Mouse (Mus musculus) MEL (cell line): ENCODE data around the gene Cmss1. TPM values are rescaled to one million over a fixed set of nuclear protein-coding genes. Genes with fewer than 3 reads are reported as not detected.

ENCODE experiments used
- DNase-seq: peaks from one replicate; pipeline ENCODE4 v3.0.0; 2011; ENCODE audit warnings: low read depth, low spot score
- H3K27ac ChIP-seq: 2 replicates; pipeline ENCODE4 v1.5.1; 2012; ENCODE audit warnings: low read depth, mild to moderate bottlenecking, control low read depth, low read length, moderate library complexity; ENCODE audit not compliant: control insufficient read depth
- H3K27me3 ChIP-seq, 2 experiments: fragments of 150-350 bp in 1 of 2; sonication (generic) in 1 of 2; 2 replicates each; pipeline ENCODE4 v1.6.1; 2012; ENCODE audit warnings: low read length in 2 of 2, mild to moderate bottlenecking in 2 of 2, improper control_type of control experiment in 1 of 2, moderate library complexity in 1 of 2; ENCODE audit not compliant: insufficient read depth in 2 of 2, control insufficient read depth in 1 of 2
- H3K36me3 ChIP-seq, 2 experiments: 2 replicates each; pipeline ENCODE4 v1.6.1; 2012 to 2014; ENCODE audit warnings: low read length in 2 of 2, improper control_type of control experiment in 1 of 2, inconsistent platforms in 1 of 2, mild to moderate bottlenecking in 1 of 2; ENCODE audit not compliant: insufficient read depth in 2 of 2, control insufficient read depth in 1 of 2
- H3K4me1 ChIP-seq, 2 experiments: fragments of 150-350 bp in 1 of 2; sonication (generic) in 1 of 2; 2 replicates each; pipeline ENCODE4 v1.6.1; 2012; ENCODE audit warnings: low read length in 2 of 2, improper control_type of control experiment in 1 of 2, mild to moderate bottlenecking in 1 of 2; ENCODE audit not compliant: insufficient read depth in 2 of 2, control insufficient read depth in 1 of 2
- H3K4me3 ChIP-seq, 2 experiments: fragments of 150-350 bp in 1 of 2; sonication (generic) in 1 of 2; 2 replicates each; pipeline ENCODE4 v1.5.1; 2012; ENCODE audit warnings: low read depth in 2 of 2, low read length in 2 of 2, mild to moderate bottlenecking in 2 of 2, moderate library complexity in 2 of 2, control low read depth in 1 of 2, improper control_type of control experiment in 1 of 2; ENCODE audit not compliant: control insufficient read depth in 1 of 2, insufficient read depth in 1 of 2
- H3K79me2 ChIP-seq: 2 replicates; pipeline ENCODE4 v1.6.1; 2012; ENCODE audit warnings: mild to moderate bottlenecking, low read length, moderate library complexity; ENCODE audit not compliant: control insufficient read depth, poor library complexity, insufficient read depth
- H3K9ac ChIP-seq: 2 replicates; pipeline ENCODE4 v1.6.1; 2012; ENCODE audit warnings: low read depth, mild to moderate bottlenecking, control low read depth, low read length, moderate library complexity; ENCODE audit not compliant: control insufficient read depth, poor library complexity, severe bottlenecking
- H3K9me3 ChIP-seq: fragments of 150-350 bp; sonication (generic); replicated peaks from 2 replicates; pipeline ENCODE4 v1.6.1; 2012; ENCODE audit warnings: mild to moderate bottlenecking, low read length, improper control_type of control experiment, moderate library complexity; ENCODE audit not compliant: insufficient read depth
- CHD1 ChIP-seq: IDR thresholded peaks from 2 replicates; pipeline ENCODE4 v1.6.1; 2012; ENCODE audit warnings: low read depth, mild to moderate bottlenecking, inconsistent platforms, low read length, improper control_type of control experiment
- CTCF ChIP-seq, 3 experiments: IDR thresholded peaks in 2 of 3; conservative IDR thresholded peaks in 1 of 3; 2 replicates each; pipeline ENCODE4 v1.5.1; 2011 to 2012; ENCODE audit warnings: low read length in 3 of 3, low read depth in 2 of 3, mild to moderate bottlenecking in 2 of 3, improper control_type of control experiment in 1 of 3, inconsistent platforms in 1 of 3, mixed read lengths in 1 of 3, moderate library complexity in 1 of 3; ENCODE audit not compliant: control insufficient read depth in 1 of 3, insufficient read depth in 1 of 3, poor library complexity in 1 of 3, severe bottlenecking in 1 of 3
- ELF1 ChIP-seq: IDR thresholded peaks from 2 replicates; pipeline ENCODE4 v1.6.1; 2014; ENCODE audit warnings: low read depth, mild to moderate bottlenecking, inconsistent platforms, low read length, improper control_type of control experiment, moderate library complexity
- HCFC1 ChIP-seq: IDR thresholded peaks from 2 replicates; pipeline ENCODE4 v1.6.1; 2012; ENCODE audit warnings: low read depth, mild to moderate bottlenecking, inconsistent platforms, low read length, improper control_type of control experiment, moderate library complexity
- MAFK ChIP-seq: IDR thresholded peaks from 2 replicates; pipeline ENCODE4 v1.6.1; 2011; ENCODE audit warnings: low read depth, mild to moderate bottlenecking, low read length, improper control_type of control experiment, borderline replicate concordance
- MXI1 ChIP-seq: IDR thresholded peaks from 2 replicates; pipeline ENCODE4 v1.6.1; 2011; ENCODE audit warnings: mild to moderate bottlenecking, low read depth, low read length, improper control_type of control experiment
- MYB ChIP-seq: IDR thresholded peaks from 2 replicates; pipeline ENCODE4 v1.6.1; 2011; ENCODE audit warnings: mild to moderate bottlenecking, low read depth, low read length, improper control_type of control experiment
- NRF1 ChIP-seq: IDR thresholded peaks from 2 replicates; pipeline ENCODE4 v1.6.1; 2014; ENCODE audit warnings: low read depth, mild to moderate bottlenecking, inconsistent platforms, low read length, improper control_type of control experiment, moderate library complexity; ENCODE audit not compliant: poor library complexity, insufficient read depth, severe bottlenecking
- POLR2AphosphoS2 ChIP-seq: IDR thresholded peaks from 2 replicates; pipeline ENCODE4 v1.6.1; 2011; ENCODE audit warnings: low read length, improper control_type of control experiment
- POLR2AphosphoS5 ChIP-seq: IDR thresholded peaks from 2 replicates; pipeline ENCODE4 v1.6.1; 2012; ENCODE audit warnings: low read depth, borderline replicate concordance, mild to moderate bottlenecking, inconsistent platforms, low read length, moderate library complexity, mixed read lengths
- SIN3A ChIP-seq: IDR thresholded peaks from 2 replicates; pipeline ENCODE4 v1.6.1; 2012; ENCODE audit warnings: low read length, improper control_type of control experiment, inconsistent platforms
- SMC3 ChIP-seq: IDR thresholded peaks from 2 replicates; pipeline ENCODE4 v1.6.1; 2011; ENCODE audit warnings: low read depth, low read length, improper control_type of control experiment
- TBP ChIP-seq: IDR thresholded peaks from 2 replicates; pipeline ENCODE4 v1.8.0; 2011; ENCODE audit warnings: low read depth, low read length, improper control_type of control experiment
- UBTF ChIP-seq: IDR thresholded peaks from 2 replicates; pipeline ENCODE4 v1.6.1; 2012; ENCODE audit warnings: low read depth, mild to moderate bottlenecking, inconsistent platforms, low read length, improper control_type of control experiment, moderate library complexity, borderline replicate concordance; ENCODE audit not compliant: insufficient read depth
- ZC3H11A ChIP-seq: IDR thresholded peaks from 2 replicates; pipeline ENCODE4 v1.6.1; 2012; ENCODE audit warnings: low read depth, mild to moderate bottlenecking, inconsistent platforms, low read length, improper control_type of control experiment
- ZKSCAN1 ChIP-seq: IDR thresholded peaks from 2 replicates; pipeline ENCODE4 v1.6.1; 2012; ENCODE audit warnings: low read depth, mild to moderate bottlenecking, inconsistent platforms, low read length, improper control_type of control experiment, moderate library complexity
- ZMIZ1 ChIP-seq: IDR thresholded peaks from 2 replicates; pipeline ENCODE4 v1.6.1; 2012; ENCODE audit warnings: low read depth, mild to moderate bottlenecking, inconsistent platforms, low read length, improper control_type of control experiment, moderate library complexity
- ZNF384 ChIP-seq: IDR thresholded peaks from 2 replicates; pipeline ENCODE4 v1.6.1; 2012; ENCODE audit warnings: low read depth, mild to moderate bottlenecking, inconsistent platforms, low read length, improper control_type of control experiment
- polyA plus RNA-seq, 2 experiments: library from polyadenylated mRNA; stranded (reverse) in 1 of 2; unstranded in 1 of 2; fragments of >175 nt in 1 of 2; fragments of >200 nt in 1 of 2; gene quantifications; 2 replicates each; pipeline versions ENCODE4 v1.2.1 to v1.2.4; 2012; ENCODE audit warnings: low replicate concordance in 2 of 2, low read depth in 1 of 2; ENCODE audit not compliant: insufficient read length in 2 of 2, insufficient read depth in 1 of 2, missing spikeins in 1 of 2
- total RNA-seq: library from RNA; depleted of rRNA; stranded (reverse); fragments of 300-350 nt; gene quantifications from 2 replicates; pipeline ENCODE4 v1.2.3, GENCODE M21; 2012

The Cmss1 gene
- total and polyA plus RNA-seq, 3 experiments = 80.9 to 94.7 TPM; not detected in 1

- TF ChIP-seq SIN3A = 0 out of 2 replicates have a peak, but pooled peaks have one; percentile 27
- no peak for TF ChIP-seq UBTF
- no peak for TF ChIP-seq ZMIZ1
Observed at GRCm38 (mm10) chr16:57398387-57399214, 208.1 kb downstream of the Cmss1 start (continued).

- Histone ChIP-seq H3K4me1 (peaks cover 0 to 12% of the 10 kb centered on the region in 2 experiments; a peak in 2 of 4 replicates), H3K9me3 (no peaks in the 10 kb centered on the region), H3K27me3 (no peaks in the 10 kb centered on the region), H3K79me2 (no peaks in the 10 kb centered on the region), H3K27ac (no peak overlapping the region), H3K9ac (no peak overlapping the region), H3K36me3 (peaks cover 0 to 10% of the 10 kb centered on the region in 2 experiments; a peak in 2 of 4 replicates), H3K4me3 (no peak overlapping the region)
- TF ChIP-seq POLR2AphosphoS5 (no peak), CTCF (IDR thresholded peaks at IDR 0.05 in 2 of 3, conservative IDR thresholded peaks at IDR 0.05 in 1 of 3; ENCODE audit: control insufficient read depth in 1 of 3, insufficient read depth in 1 of 3, low read depth in 2 of 3, low read length in 3 of 3, poor library complexity in 1 of 3, severe bottlenecking in 1 of 3) (no peak), UBTF (no peak), MXI1 (no peak), CHD1 (no peak), ZNF384 (no peak), SIN3A (no peak), MYB (no peak), ZMIZ1 (no peak), MAFK (no peak), ZC3H11A (no peak), POLR2AphosphoS2 (no peak), SMC3 (no peak), NRF1 (no peak), ELF1 (no peak), TBP (no peak), ZKSCAN1 (no peak), HCFC1 (no peak)
- DNase-seq = no peak
Observed at GRCm38 (mm10) chr16:57397845-57398244, 208.8 kb downstream of the Cmss1 start.
